Mouse (Mus musculus) bone marrow macrophage, adult 2 months (primary cell): ENCODE results near the gene Lyg2. TPM values are rescaled to one million over a fixed set of nuclear protein-coding genes. Genes with fewer than 3 reads are reported as not detected.

Source experiments
- H3K27ac ChIP-seq: 2 replicates; pipeline ENCODE4 v1.5.1; 2012; ENCODE audit warnings: low read depth, low read length; ENCODE audit not compliant: insufficient read depth
- H3K4me1 ChIP-seq: 2 replicates; pipeline ENCODE4 v1.6.1; 2012; ENCODE audit warnings: low read length; ENCODE audit not compliant: control insufficient read depth, insufficient read depth
- H3K4me3 ChIP-seq: 2 replicates; pipeline ENCODE4 v1.5.1; 2012; ENCODE audit warnings: mild to moderate bottlenecking, low read length, moderate library complexity; ENCODE audit not compliant: insufficient read depth
- CTCF ChIP-seq: IDR thresholded peaks from 2 replicates; pipeline ENCODE4 v1.5.1; 2012; ENCODE audit warnings: low read depth, mild to moderate bottlenecking, low read length, moderate library complexity
- POLR2A ChIP-seq: IDR thresholded peaks from 2 replicates; pipeline ENCODE4 v1.6.1; 2012; ENCODE audit warnings: mild to moderate bottlenecking, low read depth, low read length, borderline replicate concordance
- polyA plus RNA-seq: library from polyadenylated mRNA; stranded (reverse); fragments of >200 nt; gene quantifications from 2 replicates; pipeline ENCODE4 v1.2.4, GENCODE M21; 2012; ENCODE audit not compliant: missing spikeins, insufficient read depth, insufficient read length

The Lyg2 gene
- polyA plus RNA-seq, 1 experiment, result not detected

DNA sequence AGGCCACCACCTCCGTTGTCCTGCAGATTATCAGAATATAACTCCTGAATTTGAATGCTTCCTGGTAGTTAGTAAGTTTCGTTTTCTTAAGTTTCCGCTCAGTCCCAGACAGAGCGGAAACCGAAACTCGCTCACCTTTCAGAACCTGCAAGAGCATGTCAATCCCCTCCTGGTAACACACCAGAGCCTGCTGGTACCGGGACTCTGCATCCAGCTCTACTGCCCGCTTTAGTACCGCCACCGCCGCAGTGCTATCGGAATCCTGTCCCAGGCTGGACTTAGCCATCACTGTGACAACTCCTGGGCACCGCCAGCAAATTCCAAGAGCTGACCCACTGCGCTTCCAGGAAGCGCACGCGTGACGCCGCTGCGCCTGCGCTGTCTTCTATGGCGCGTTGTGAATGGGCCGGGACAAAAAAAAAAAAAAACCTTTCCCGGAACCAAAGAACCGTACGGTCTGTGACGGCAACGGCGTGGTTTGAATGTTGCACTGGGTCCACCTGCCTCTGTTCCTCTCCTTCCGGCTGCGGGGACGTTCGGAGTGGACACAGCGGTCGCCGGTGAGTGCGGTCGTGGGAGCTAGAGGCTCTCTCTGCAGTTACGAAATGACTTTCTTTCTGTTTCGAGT is 26.2 kb downstream of the Lyg2 start, which contains the start of the genes Mitd1 and Mrpl30:
Mitd1 (minus strand) TSS at position 387 of the 628 bp plus-strand sequence.
Mrpl30 (plus strand) TSS at position 453 of the 628 bp plus-strand sequence.
- H3K4me1 ChIP-seq, result peaks cover 24% of the 10 kb centered on the region
- peak within 1 kb of the TSS; percentile 87 for H3K4me3 ChIP-seq
- H3K27ac ChIP-seq, result peak within 1 kb of the TSS; percentile 68
- no peak for TF ChIP-seq CTCF
- no peak for TF ChIP-seq POLR2A

DNA sequence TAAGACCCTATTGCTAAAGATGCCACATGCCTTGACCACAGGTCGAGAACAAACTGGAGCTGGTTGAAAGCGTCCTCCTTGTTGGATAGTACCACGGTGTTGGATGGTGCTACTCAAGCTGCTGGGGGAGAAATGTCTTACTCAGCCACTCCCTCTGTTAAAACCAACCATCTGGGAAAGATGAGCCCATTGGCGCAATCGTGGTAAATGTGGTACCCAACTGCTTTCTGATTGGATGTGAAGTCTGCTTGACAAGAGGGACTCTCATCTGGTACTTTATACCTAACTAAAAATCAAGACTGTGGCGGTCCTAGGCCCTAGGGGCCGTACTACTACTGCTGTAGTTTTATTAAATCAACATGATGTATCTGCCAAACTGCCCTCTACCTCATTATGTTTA is 27.1 kb downstream of the Lyg2 start:
- TF ChIP-seq POLR2A (no peak), CTCF (no peak)
- peak overlapping the region; percentile 87 for H3K4me3 ChIP-seq
- no peak overlapping the region for H3K27ac ChIP-seq
- H3K4me1 ChIP-seq, result peaks cover 24% of the 10 kb centered on the region

DNA sequence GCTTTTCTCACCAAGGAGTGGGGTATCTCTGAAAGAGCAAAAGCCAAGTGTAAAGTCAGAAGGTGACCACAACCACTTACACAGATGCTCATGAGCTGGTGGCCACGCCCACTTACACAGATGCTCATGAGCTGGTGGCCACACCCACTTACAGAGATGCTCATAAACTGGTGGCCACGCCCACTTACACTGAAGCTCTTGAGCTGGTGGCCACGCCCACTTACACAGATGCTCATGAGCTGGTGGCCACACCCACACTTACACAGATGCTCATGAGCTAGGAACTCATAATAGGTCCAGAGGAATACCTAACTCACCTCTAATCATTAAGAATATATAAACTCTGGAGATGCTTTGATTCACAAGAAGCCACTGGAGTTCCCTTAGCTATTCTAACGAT is 31.8 kb downstream of the Lyg2 start:
- no peak for TF ChIP-seq CTCF
- no peak for TF ChIP-seq POLR2A

DNA sequence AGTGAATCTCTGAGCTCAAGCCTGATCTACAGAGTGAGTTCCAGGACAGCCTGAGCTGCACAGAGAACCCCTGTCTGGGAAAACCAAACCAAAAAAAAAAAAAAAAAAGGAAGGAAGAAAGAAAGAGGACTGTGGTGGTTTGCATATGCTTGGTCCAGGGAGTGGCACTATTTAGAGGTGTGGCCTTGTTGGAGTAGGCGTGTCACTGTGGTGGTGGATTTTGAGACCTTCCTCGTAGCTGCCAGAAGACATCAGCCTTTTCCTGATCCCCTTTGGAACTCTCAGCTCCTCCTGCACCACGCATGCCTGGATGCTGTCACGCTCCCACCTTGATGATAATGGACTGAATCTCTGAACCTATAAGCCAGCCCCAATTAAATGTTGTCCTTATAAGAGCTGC is 32.9 kb downstream of the Lyg2 start:
- peaks cover under 1% of the 10 kb centered on the region; the same call in 1 of the 2 replicates for H3K4me1 ChIP-seq
- no peak for TF ChIP-seq CTCF
- no peak for TF ChIP-seq POLR2A
- no peak overlapping the region for H3K4me3 ChIP-seq
- no peak overlapping the region for H3K27ac ChIP-seq

More for the DNA sequence above, 31.8 kb downstream of the Lyg2 start:
- Histone ChIP-seq H3K4me3 (no peak overlapping the region), H3K4me1 (peaks cover 7% of the 10 kb centered on the region), H3K27ac (no peak overlapping the region)

DNA sequence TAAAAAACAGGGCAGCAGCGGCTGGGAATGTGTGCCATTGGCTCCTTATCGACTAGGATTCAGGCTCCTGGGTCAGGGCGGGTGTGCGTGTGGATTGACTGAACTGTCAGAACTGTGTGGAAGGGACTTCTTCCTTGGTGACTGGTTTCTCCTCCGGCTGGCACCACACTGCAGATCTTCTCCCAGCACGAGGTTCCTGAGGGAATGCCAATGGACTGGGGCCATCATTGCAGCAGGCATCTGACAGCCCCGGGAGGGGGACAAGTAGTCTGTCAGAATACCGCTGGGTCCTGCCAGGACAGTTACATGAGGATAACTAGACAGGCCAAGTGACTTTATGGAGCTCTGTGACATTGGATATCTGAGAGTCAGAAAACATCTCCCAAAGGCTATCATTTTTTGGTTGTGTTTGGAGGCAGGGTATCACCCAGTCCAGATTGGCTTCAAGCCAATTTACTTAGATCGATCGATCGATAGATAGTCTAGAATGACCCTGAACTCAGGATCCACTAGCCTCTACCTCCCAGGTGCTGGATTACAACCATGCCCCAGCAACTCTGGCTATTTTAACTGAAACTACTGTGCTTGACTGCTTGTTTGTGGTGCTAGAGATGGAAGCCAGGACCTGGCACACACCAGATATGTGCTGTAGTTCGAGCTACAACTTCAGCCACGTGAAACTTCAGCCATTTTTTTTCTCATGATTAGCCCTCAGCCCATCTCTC is 38.4 kb downstream of the Lyg2 start:
- H3K4me3 ChIP-seq, result no peak overlapping the region
- no peak for TF ChIP-seq POLR2A
- no peak overlapping the region for H3K27ac ChIP-seq
- peaks cover 2% of the 10 kb centered on the region; the same call in 1 of the 2 replicates for H3K4me1 ChIP-seq

DNA sequence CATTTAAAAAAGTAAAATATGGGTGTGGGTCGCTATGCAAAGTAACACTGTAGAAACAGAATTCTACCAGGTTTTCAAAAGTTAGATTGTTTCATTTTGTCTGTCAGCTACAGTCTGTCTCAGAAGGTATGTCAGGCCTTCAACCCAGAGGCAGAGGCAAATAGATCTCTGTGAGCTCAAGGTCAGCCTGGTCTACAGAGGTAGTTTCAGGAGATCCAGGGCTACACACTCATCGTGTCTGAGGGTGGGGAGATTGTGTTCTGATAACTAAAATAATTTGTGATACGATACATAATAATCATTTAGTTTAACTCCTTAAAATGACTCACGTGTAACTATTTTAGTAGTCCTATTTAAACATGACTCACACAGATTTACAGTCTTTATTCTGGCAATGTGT is 43.1 kb downstream of the Lyg2 start:
- no peak overlapping the region for H3K27ac ChIP-seq
- no peak for TF ChIP-seq CTCF
- no peak for TF ChIP-seq POLR2A
- H3K4me1 ChIP-seq, result peaks cover 6% of the 10 kb centered on the region; the same call in 1 of the 2 replicates
- H3K4me3 ChIP-seq, result peak overlapping the region; percentile 68; the same call in 1 of the 2 replicates

DNA sequence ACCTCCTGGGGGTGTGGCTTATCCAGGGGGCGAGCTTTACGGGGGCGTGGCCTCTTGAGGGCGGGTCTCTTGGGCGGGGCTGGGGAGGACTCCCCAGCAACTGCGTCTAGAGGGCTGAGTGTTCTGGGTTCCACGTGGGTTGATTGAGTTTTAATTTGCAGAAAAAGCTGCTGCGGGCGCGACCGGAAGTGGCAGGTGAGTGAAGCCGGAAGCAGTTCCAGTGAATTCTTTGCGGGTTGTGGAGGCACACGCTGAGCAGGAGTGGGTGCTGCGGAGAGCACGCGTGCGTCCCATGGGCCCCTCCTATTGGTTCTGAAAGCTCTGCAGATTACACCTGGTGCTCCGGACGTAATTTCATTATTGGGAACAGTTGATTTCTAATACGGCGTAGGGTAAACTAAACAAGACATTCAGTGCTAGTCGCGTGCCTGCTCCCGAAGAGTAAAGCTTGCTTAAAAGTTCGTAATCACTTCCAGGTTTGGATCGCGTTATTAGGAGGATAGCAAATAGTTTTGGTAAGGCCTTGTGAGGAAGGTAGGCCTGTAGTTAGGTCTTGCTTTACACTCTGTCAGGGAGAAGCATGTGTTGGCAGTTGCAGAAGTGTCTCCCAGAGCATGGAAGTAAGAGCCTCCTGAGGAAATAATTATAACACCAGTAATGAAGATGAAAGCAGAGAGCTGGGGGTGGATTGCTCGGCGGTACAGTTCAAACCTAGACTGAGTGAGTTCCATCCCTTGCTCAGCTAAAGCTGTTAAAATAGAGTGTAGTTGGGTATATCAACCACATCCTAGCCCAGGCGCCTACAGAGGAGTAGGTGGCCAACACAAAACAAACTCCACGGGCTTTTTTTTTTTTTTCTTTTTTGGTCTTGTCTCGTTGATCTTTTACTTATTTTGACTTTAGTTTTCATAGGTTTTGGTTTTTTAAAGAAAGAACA is 43.9 kb downstream of the Lyg2 start:
- no peak for TF ChIP-seq POLR2A
- no peak for TF ChIP-seq CTCF
- Histone ChIP-seq H3K27ac (peak overlapping the region; percentile 31), H3K4me1 (peaks cover 8% of the 10 kb centered on the region; the same call in 1 of the 2 replicates), H3K4me3 (peak overlapping the region; percentile 68)

DNA sequence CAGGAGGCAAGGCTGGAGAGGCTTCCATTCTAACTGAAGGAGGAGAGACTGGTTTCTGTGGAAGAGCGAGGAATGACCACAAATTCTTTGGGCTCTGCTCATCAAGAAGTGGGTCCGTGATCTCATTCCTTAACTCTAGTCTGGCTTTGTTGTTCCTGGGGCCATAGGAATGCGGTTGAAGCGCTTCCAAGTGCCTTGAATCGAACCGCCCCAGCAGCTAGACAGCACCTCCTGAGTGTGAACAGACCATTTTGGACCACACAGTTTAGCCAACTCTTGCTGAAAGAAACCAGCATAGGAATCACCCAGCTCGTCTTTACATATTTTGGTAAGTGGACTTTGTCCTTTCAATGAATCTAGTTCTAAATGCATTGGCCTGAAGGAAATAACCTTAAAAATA is 44.6 kb downstream of the Lyg2 start, which contains the start of gene Lipt1:
Lipt1 (plus strand) TSS at position 35 of the 400 bp plus-strand sequence.
- TF ChIP-seq POLR2A (no peak), CTCF (no peak)
- Histone ChIP-seq H3K4me3 (peak within 1 kb of the TSS; percentile 68), H3K27ac (peak within 1 kb of the TSS; percentile 31)

DNA sequence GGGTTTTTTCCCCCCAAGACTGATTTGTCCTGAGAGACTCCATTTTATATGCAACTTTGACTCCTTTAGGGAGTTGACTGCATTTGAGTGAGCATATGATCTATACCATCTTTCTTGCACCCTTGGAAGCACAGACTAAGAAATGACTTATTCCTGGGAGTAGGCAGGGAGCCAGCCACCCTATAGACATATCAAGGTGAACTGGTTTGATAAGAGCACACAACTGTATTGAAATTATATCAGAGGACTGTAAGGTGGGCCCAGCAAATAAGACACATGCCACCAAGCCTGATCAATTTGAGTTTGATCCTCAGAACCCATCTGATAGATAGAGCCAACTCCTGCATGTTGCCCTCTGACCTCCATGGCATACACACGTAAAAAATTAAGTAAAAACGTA is 46.9 kb downstream of the Lyg2 start:
- peaks cover 15% of the 10 kb centered on the region for H3K4me1 ChIP-seq
- H3K27ac ChIP-seq, result no peak overlapping the region

More for the DNA sequence above, 44.6 kb downstream of the Lyg2 start, which contains the start of gene Lipt1:
- peaks cover 8% of the 10 kb centered on the region; the same call in 1 of the 2 replicates for H3K4me1 ChIP-seq

More for the DNA sequence above, 46.9 kb downstream of the Lyg2 start:
- no peak for TF ChIP-seq POLR2A
- no peak for TF ChIP-seq CTCF
- no peak overlapping the region for H3K4me3 ChIP-seq
